Mouse (Mus musculus): ENCODE results near the gene Akip1. TPM values are rescaled to one million over a fixed set of nuclear protein-coding genes. Genes with fewer than 3 reads are reported as not detected.

Akip1 gene
- total and polyA plus RNA-seq, 3 experiments, result 15.6 to 23.3 (median 16.3) TPM

- ATAC-seq (ENCODE audit: extremely low read depth, insufficient number of reproducible peaks, low FRiP score, poor library complexity, severe bottlenecking) (no peak), DNase-seq (ENCODE audit: low spot score) (no peak)
- no peak for TF ChIP-seq TAL1 (conservative IDR thresholded peaks at IDR 0.05; ENCODE audit: low read depth, low read length)
- TF ChIP-seq POLR2AphosphoS5 (IDR thresholded peaks at IDR 0.05; ENCODE audit: insufficient replicate concordance, low read depth, low read length), result no peak
- no peak for TF ChIP-seq GATA1 (IDR thresholded peaks at IDR 0.05; ENCODE audit: borderline replicate concordance, low read length)
- no peak for TF ChIP-seq GATA2 (IDR thresholded peaks at IDR 0.05; ENCODE audit: borderline replicate concordance, low read depth, low read length)
- no peak for TF ChIP-seq CTCF (IDR thresholded peaks at IDR 0.05; ENCODE audit: low read depth, low read length)
- Histone ChIP-seq H3K4me1 (ENCODE audit: insufficient read depth, low read depth, low read length) (peaks cover 28% of the 10 kb centered on the region), H3K36me3 (replicated peaks) (peaks cover 15% of the 10 kb centered on the region), H3K9me3 (replicated peaks) (peaks cover 7% of the 10 kb centered on the region), H3K4me3 (ENCODE audit: low read depth, low read length) (no peak overlapping the region), H3K27me3 (ENCODE audit: insufficient read depth, low read length) (peaks cover 13% of the 10 kb centered on the region; the same call in 1 of the 2 replicates)
Observed at GRCm38 (mm10) chr7:109702721-109703120, 769 bp upstream of the Akip1 start.

- peaks cover 7% of the 10 kb centered on the region for H3K9me3 ChIP-seq (replicated peaks)
- H3K27me3 ChIP-seq (ENCODE audit: insufficient read depth, low read length), result peaks cover 13% of the 10 kb centered on the region; the same call in 1 of the 2 replicates
- peaks cover 28% of the 10 kb centered on the region for H3K4me1 ChIP-seq (ENCODE audit: insufficient read depth, low read depth, low read length)
- H3K4me3 ChIP-seq (ENCODE audit: low read depth, low read length), result peak overlapping the region; percentile 77
- peak; percentile 11 for DNase-seq (ENCODE audit: low spot score)
- TF ChIP-seq POLR2AphosphoS5 (IDR thresholded peaks at IDR 0.05; ENCODE audit: insufficient replicate concordance, low read depth, low read length) (no peak), GATA1 (IDR thresholded peaks at IDR 0.05; ENCODE audit: borderline replicate concordance, low read length) (no peak), TAL1 (conservative IDR thresholded peaks at IDR 0.05; ENCODE audit: low read depth, low read length) (no peak), GATA2 (IDR thresholded peaks at IDR 0.05; ENCODE audit: borderline replicate concordance, low read depth, low read length) (no peak), CTCF (IDR thresholded peaks at IDR 0.05; ENCODE audit: low read depth, low read length) (no peak)
- peak; percentile 11; the same call in 1 of the 2 replicates for ATAC-seq (ENCODE audit: extremely low read depth, insufficient number of reproducible peaks, low FRiP score, poor library complexity, severe bottlenecking)
- peaks cover 28% of the 10 kb centered on the region for H3K36me3 ChIP-seq (replicated peaks)
Observed at GRCm38 (mm10) chr7:109704016-109704377, 507 bp downstream of the Akip1 start.

- peaks cover 13% of the 10 kb centered on the region; the same call in 1 of the 2 replicates for H3K27me3 ChIP-seq (ENCODE audit: insufficient read depth, low read length)
- peaks cover 32% of the 10 kb centered on the region for H3K36me3 ChIP-seq (replicated peaks)
- peak overlapping the region; percentile 77 for H3K4me3 ChIP-seq (ENCODE audit: low read depth, low read length)
- no peak for ATAC-seq (ENCODE audit: extremely low read depth, insufficient number of reproducible peaks, low FRiP score, poor library complexity, severe bottlenecking)
- H3K4me1 ChIP-seq (ENCODE audit: insufficient read depth, low read depth, low read length), result peaks cover 28% of the 10 kb centered on the region
- TF ChIP-seq GATA2 (IDR thresholded peaks at IDR 0.05; ENCODE audit: borderline replicate concordance, low read depth, low read length) (no peak), CTCF (IDR thresholded peaks at IDR 0.05; ENCODE audit: low read depth, low read length) (no peak), TAL1 (conservative IDR thresholded peaks at IDR 0.05; ENCODE audit: low read depth, low read length) (no peak), POLR2AphosphoS5 (IDR thresholded peaks at IDR 0.05; ENCODE audit: insufficient replicate concordance, low read depth, low read length) (no peak), GATA1 (IDR thresholded peaks at IDR 0.05; ENCODE audit: borderline replicate concordance, low read length) (no peak)
- DNase-seq (ENCODE audit: low spot score), result no peak
- H3K9me3 ChIP-seq (replicated peaks), result peaks cover 7% of the 10 kb centered on the region
Observed at GRCm38 (mm10) chr7:109704461-109704860, 971 bp downstream of the Akip1 start.

GRCm38 (mm10) chr7:109707023-109707785, 3.7 kb downstream of the Akip1 start:
- TF ChIP-seq CTCF (IDR thresholded peaks at IDR 0.05; ENCODE audit: low read depth, low read length) (0 out of 2 replicates have a peak, but pooled peaks have one; percentile 5), POLR2AphosphoS5 (IDR thresholded peaks at IDR 0.05; ENCODE audit: insufficient replicate concordance, low read depth, low read length) (no peak)
- Histone ChIP-seq H3K4me1 (ENCODE audit: insufficient read depth, low read depth, low read length) (peaks cover 28% of the 10 kb centered on the region), H3K4me3 (ENCODE audit: low read depth, low read length) (no peak overlapping the region), H3K27me3 (ENCODE audit: insufficient read depth, low read length) (peaks cover 13% of the 10 kb centered on the region; the same call in 1 of the 2 replicates), H3K9me3 (replicated peaks) (peaks cover 7% of the 10 kb centered on the region), H3K36me3 (replicated peaks) (peaks cover 59% of the 10 kb centered on the region)
- ATAC-seq (ENCODE audit: extremely low read depth, insufficient number of reproducible peaks, low FRiP score, poor library complexity, severe bottlenecking) (peak; percentile 32; the same call in 1 of the 2 replicates), DNase-seq (ENCODE audit: low spot score) (peak; percentile 24)

GRCm38 (mm10) chr7:109708961-109709382, 5.5 kb downstream of the Akip1 start:
- no peak for ATAC-seq (ENCODE audit: extremely low read depth, insufficient number of reproducible peaks, low FRiP score, poor library complexity, severe bottlenecking)
- peaks cover 18% of the 10 kb centered on the region for H3K4me1 ChIP-seq (ENCODE audit: insufficient read depth, low read depth, low read length)
- peaks cover under 1% of the 10 kb centered on the region; the same call in 1 of the 2 replicates for H3K27me3 ChIP-seq (ENCODE audit: insufficient read depth, low read length)

GRCm38 (mm10) chr7:109710069-109710468, 6.6 kb downstream of the Akip1 start:
- H3K4me3 ChIP-seq (ENCODE audit: low read depth, low read length), result no peak overlapping the region
- no peaks in the 10 kb centered on the region; the same call in 1 of the 2 replicates for H3K27me3 ChIP-seq (ENCODE audit: insufficient read depth, low read length)
- H3K4me1 ChIP-seq (ENCODE audit: insufficient read depth, low read depth, low read length), result peaks cover 12% of the 10 kb centered on the region
- H3K36me3 ChIP-seq (replicated peaks), result peaks cover 73% of the 10 kb centered on the region
- DNase-seq (ENCODE audit: low spot score) (no peak), ATAC-seq (ENCODE audit: extremely low read depth, insufficient number of reproducible peaks, low FRiP score, poor library complexity, severe bottlenecking) (no peak)
- H3K9me3 ChIP-seq (replicated peaks), result no peaks in the 10 kb centered on the region
- TF ChIP-seq CTCF (IDR thresholded peaks at IDR 0.05; ENCODE audit: low read depth, low read length), result no peak
- TF ChIP-seq GATA2 (IDR thresholded peaks at IDR 0.05; ENCODE audit: borderline replicate concordance, low read depth, low read length), result no peak
- TF ChIP-seq TAL1 (conservative IDR thresholded peaks at IDR 0.05; ENCODE audit: low read depth, low read length), result no peak
- no peak for TF ChIP-seq GATA1 (IDR thresholded peaks at IDR 0.05; ENCODE audit: borderline replicate concordance, low read length)
- no peak for TF ChIP-seq POLR2AphosphoS5 (IDR thresholded peaks at IDR 0.05; ENCODE audit: insufficient replicate concordance, low read depth, low read length)

More at GRCm38 (mm10) chr7:109708961-109709382, 5.5 kb downstream of the Akip1 start:
- TF ChIP-seq POLR2AphosphoS5 (IDR thresholded peaks at IDR 0.05; ENCODE audit: insufficient replicate concordance, low read depth, low read length) (no peak), TAL1 (conservative IDR thresholded peaks at IDR 0.05; ENCODE audit: low read depth, low read length) (no peak), GATA2 (IDR thresholded peaks at IDR 0.05; ENCODE audit: borderline replicate concordance, low read depth, low read length) (no peak), CTCF (IDR thresholded peaks at IDR 0.05; ENCODE audit: low read depth, low read length) (no peak), GATA1 (IDR thresholded peaks at IDR 0.05; ENCODE audit: borderline replicate concordance, low read length) (no peak)
- no peak overlapping the region for H3K4me3 ChIP-seq (ENCODE audit: low read depth, low read length)
- DNase-seq (ENCODE audit: low spot score), result no peak
- H3K9me3 ChIP-seq (replicated peaks), result no peaks in the 10 kb centered on the region
- peaks cover 73% of the 10 kb centered on the region for H3K36me3 ChIP-seq (replicated peaks)

All from G1E (cell line).